Mouse (Mus musculus): ENCODE measurements around the gene Susd1. TPM values are rescaled to one million over a fixed set of nuclear protein-coding genes. Genes with fewer than 3 reads are reported as not detected.

Gene Susd1
- polyA plus RNA-seq, 1 experiment, result 4.0 TPM

DNA sequence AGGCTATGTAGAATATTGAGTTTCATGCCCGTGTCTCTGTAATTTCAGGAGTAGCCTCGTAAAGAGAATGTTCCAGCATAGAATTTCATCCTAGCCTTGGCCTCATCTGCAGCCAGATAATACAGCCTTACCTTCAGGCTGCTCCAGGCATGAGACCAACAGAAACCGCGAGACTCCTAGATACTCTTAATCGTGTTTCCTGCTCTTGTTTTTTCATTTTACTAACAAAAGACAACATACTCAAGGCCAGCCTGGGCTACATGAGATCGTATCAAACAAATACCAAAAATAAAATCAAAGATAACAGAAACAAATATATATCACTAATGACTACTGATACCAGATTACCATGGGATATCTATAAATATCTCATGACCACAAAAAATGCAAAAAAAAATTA is 9.3 kb downstream of the Susd1 start:
- Histone ChIP-seq H3K27me3 (ENCODE audit: control insufficient read depth, insufficient read depth, low read length) (no peaks in the 10 kb centered on the region), H3K4me1 (ENCODE audit: control insufficient read depth, insufficient read depth, low read length) (no peaks in the 10 kb centered on the region), H3K27ac (ENCODE audit: insufficient read depth, low read length) (no peak overlapping the region), H3K4me3 (replicated peaks; ENCODE audit: insufficient read depth, low read depth, low read length) (no peak overlapping the region)
- TF ChIP-seq POLR2A (IDR thresholded peaks at IDR 0.05; ENCODE audit: borderline replicate concordance, insufficient read depth, low read length) (no peak), CTCF (IDR thresholded peaks at IDR 0.05; ENCODE audit: borderline replicate concordance, insufficient read depth, low read depth, low read length) (no peak)
- DNase-seq, result no peak
- WGBS, result 90% methylated on average over 6 of the region's 6 CpGs

DNA sequence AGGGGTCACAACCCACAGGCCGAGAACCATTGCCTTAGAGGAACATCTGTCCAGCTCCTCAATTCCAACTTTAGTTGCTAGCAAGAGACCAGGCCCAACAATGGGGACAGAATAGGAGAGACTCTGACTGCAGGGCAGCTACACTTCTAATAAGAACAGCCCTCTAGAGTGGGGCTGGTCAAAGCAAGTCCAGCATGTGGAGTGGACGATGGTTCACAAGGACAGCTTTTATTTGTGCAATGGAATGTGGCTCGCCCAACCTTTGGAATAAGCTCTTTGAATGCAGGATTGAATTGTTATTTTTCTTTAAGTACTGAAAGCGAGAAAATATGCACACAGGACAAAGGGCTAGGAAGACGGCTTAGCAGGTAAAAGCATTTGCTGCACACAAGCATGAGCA is 12.0 kb downstream of the Susd1 start:
- 92% methylated on average over 5 of the region's 5 CpGs for WGBS
- Histone ChIP-seq H3K4me1 (ENCODE audit: control insufficient read depth, insufficient read depth, low read length) (no peaks in the 10 kb centered on the region), H3K4me3 (replicated peaks; ENCODE audit: insufficient read depth, low read depth, low read length) (no peak overlapping the region), H3K27me3 (ENCODE audit: control insufficient read depth, insufficient read depth, low read length) (no peaks in the 10 kb centered on the region), H3K27ac (ENCODE audit: insufficient read depth, low read length) (no peak overlapping the region)
- DNase-seq, result no peak
- TF ChIP-seq CTCF (IDR thresholded peaks at IDR 0.05; ENCODE audit: borderline replicate concordance, insufficient read depth, low read depth, low read length) (no peak), POLR2A (IDR thresholded peaks at IDR 0.05; ENCODE audit: borderline replicate concordance, insufficient read depth, low read length) (no peak)

- Histone ChIP-seq H3K4me3 (replicated peaks; ENCODE audit: insufficient read depth, low read depth, low read length) (no peak overlapping the region), H3K27me3 (ENCODE audit: control insufficient read depth, insufficient read depth, low read length) (no peaks in the 10 kb centered on the region), H3K4me1 (ENCODE audit: control insufficient read depth, insufficient read depth, low read length) (no peaks in the 10 kb centered on the region), H3K27ac (ENCODE audit: insufficient read depth, low read length) (no peak overlapping the region)
- DNase-seq, result no peak
- TF ChIP-seq POLR2A (IDR thresholded peaks at IDR 0.05; ENCODE audit: borderline replicate concordance, insufficient read depth, low read length), result no peak
- TF ChIP-seq CTCF (IDR thresholded peaks at IDR 0.05; ENCODE audit: borderline replicate concordance, insufficient read depth, low read depth, low read length), result no peak
Observed at GRCm38 (mm10) chr4:59422808-59423207, 15.6 kb downstream of the Susd1 start.

DNA sequence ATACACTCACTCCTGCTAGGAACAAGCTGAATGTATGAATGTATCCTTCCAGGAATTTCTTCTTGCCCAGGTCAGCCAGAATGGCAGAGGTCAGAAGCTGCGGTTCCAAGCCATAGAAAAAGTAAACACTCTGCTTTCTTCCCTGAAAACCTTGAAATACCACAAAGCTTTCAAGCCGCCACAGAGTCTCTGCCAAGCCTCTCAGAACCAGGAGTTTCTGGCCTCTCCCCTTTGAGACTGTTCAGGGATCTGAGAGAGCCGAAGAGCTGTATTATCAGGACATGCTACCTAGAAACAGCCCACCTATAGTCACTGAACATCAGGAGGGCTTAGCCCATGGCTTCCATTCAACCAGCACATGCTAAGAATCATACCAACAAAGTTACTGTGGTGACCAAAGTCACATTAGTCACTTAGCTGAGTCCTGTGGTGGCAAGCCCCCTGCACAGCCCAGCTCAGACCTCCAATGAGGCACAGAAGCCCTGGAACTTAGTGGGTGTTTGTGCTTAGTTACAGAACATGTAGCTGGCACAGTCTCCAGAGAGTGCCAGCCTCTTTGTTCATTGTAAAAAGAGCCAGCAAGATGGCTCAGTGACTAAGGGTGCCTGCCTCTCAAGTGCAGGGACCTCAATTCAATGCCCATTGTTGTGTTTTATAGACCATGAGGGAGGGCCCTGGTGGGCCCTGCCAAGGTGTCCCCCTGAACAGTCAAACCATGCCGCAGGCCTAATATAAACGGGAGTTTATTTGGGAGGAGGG is 16.2 kb downstream of the Susd1 start:
- Histone ChIP-seq H3K4me1 (ENCODE audit: control insufficient read depth, insufficient read depth, low read length) (no peaks in the 10 kb centered on the region), H3K27me3 (ENCODE audit: control insufficient read depth, insufficient read depth, low read length) (no peaks in the 10 kb centered on the region), H3K27ac (ENCODE audit: insufficient read depth, low read length) (no peak overlapping the region), H3K4me3 (replicated peaks; ENCODE audit: insufficient read depth, low read depth, low read length) (no peak overlapping the region)
- no peak for TF ChIP-seq POLR2A (IDR thresholded peaks at IDR 0.05; ENCODE audit: borderline replicate concordance, insufficient read depth, low read length)
- TF ChIP-seq CTCF (IDR thresholded peaks at IDR 0.05; ENCODE audit: borderline replicate concordance, insufficient read depth, low read depth, low read length), result no peak
- no peak for DNase-seq
- 38% methylated on average over 5 of the region's 5 CpGs for WGBS

DNA sequence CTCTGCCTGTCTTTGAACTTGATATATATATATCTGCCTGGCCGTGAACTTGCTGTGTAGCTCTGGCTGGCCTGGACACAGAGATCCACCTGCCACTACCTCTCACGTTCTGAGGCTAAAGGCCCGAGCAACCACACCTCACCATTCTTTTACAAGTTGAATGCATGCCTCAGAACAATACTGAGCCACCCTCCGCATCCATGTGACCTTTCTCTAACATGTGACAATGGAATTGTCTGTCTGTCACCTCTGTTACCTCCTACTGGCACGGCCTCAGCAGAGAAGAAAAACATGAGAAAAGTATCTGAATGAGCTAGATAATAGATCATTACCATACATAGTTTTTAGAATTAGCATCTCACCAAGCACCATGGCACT is 17.1 kb downstream of the Susd1 start:
- WGBS, result 57% methylated on average over 5 of the region's 5 CpGs
- DNase-seq, result no peak
- Histone ChIP-seq H3K27me3 (ENCODE audit: control insufficient read depth, insufficient read depth, low read length) (no peaks in the 10 kb centered on the region), H3K27ac (ENCODE audit: insufficient read depth, low read length) (no peak overlapping the region), H3K4me3 (replicated peaks; ENCODE audit: insufficient read depth, low read depth, low read length) (no peak overlapping the region), H3K4me1 (ENCODE audit: control insufficient read depth, insufficient read depth, low read length) (no peaks in the 10 kb centered on the region)
- TF ChIP-seq CTCF (IDR thresholded peaks at IDR 0.05; ENCODE audit: borderline replicate concordance, insufficient read depth, low read depth, low read length) (no peak), POLR2A (IDR thresholded peaks at IDR 0.05; ENCODE audit: borderline replicate concordance, insufficient read depth, low read length) (no peak)

DNA sequence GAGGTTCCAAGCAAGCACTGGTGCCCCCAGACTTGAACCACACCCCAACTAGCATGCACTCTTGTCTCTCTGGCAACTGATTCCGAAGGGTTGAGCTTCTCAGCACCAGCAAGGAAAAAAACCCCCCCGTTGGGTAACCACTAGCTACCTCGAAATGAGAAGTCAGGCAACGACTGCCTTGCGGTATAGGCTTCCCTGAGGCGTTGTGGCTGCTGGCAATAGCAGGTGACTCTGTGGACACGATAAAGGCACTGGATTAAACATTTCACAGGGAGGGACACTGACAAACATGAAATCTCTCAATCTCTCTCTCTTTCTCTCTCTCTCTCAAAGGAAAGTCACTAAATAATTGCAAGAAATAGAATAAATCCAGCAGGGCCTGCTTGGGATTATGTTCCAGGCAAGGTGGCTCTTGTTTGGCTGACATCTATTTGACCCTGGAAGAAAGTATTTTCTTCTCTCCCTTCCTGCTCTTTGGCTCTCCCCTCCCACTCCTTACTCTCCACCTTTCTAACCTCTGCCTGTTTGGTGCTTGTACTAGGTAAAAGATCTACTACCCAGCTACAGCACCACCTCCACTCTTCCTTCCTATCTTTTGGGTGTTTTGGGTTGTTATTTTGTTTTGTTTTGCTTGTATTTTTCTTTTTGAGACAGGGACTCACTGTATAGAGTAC is 17.6 kb downstream of the Susd1 start:
- no peak overlapping the region for H3K27ac ChIP-seq (ENCODE audit: insufficient read depth, low read length)
- no peak overlapping the region for H3K4me3 ChIP-seq (replicated peaks; ENCODE audit: insufficient read depth, low read depth, low read length)
- H3K4me1 ChIP-seq (ENCODE audit: control insufficient read depth, insufficient read depth, low read length), result no peaks in the 10 kb centered on the region
- no peaks in the 10 kb centered on the region for H3K27me3 ChIP-seq (ENCODE audit: control insufficient read depth, insufficient read depth, low read length)
- 77% methylated on average over 7 of the region's 7 CpGs for WGBS
- TF ChIP-seq POLR2A (IDR thresholded peaks at IDR 0.05; ENCODE audit: borderline replicate concordance, insufficient read depth, low read length), result no peak
- TF ChIP-seq CTCF (IDR thresholded peaks at IDR 0.05; ENCODE audit: borderline replicate concordance, insufficient read depth, low read depth, low read length), result no peak
- DNase-seq, result no peak

GRCm38 (mm10) chr4:59419211-59419610 is 19.2 kb downstream of the Susd1 start:
- TF ChIP-seq CTCF (IDR thresholded peaks at IDR 0.05; ENCODE audit: borderline replicate concordance, insufficient read depth, low read depth, low read length) (no peak), POLR2A (IDR thresholded peaks at IDR 0.05; ENCODE audit: borderline replicate concordance, insufficient read depth, low read length) (no peak)
- Histone ChIP-seq H3K27me3 (ENCODE audit: control insufficient read depth, insufficient read depth, low read length) (no peaks in the 10 kb centered on the region), H3K27ac (ENCODE audit: insufficient read depth, low read length) (no peak overlapping the region), H3K4me1 (ENCODE audit: control insufficient read depth, insufficient read depth, low read length) (no peaks in the 10 kb centered on the region), H3K4me3 (replicated peaks; ENCODE audit: insufficient read depth, low read depth, low read length) (no peak overlapping the region)
- DNase-seq, result no peak
- 77% methylated on average over 4 of the region's 4 CpGs for WGBS

DNA sequence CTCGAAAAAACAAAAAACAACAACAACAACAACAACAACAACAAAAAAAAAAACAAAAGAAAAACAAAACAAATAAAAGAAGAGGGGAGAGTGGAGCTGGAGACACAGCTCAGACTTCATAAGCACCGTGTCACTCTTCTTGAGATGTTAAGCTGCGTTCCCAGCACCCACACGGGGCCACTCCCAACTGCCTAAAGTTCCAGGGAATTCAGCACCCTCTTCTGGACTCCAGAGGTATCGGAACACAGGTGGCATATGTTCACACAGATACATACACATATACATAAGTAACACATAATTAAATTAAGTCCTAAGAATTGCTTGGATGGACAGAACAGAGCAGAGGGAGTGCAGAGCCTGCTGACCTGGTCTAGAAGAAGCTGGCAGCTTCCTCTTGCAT is 25.0 kb downstream of the Susd1 start:
- Histone ChIP-seq H3K27ac (ENCODE audit: insufficient read depth, low read length) (no peak overlapping the region), H3K4me3 (replicated peaks; ENCODE audit: insufficient read depth, low read depth, low read length) (no peak overlapping the region), H3K27me3 (ENCODE audit: control insufficient read depth, insufficient read depth, low read length) (no peaks in the 10 kb centered on the region), H3K4me1 (ENCODE audit: control insufficient read depth, insufficient read depth, low read length) (no peaks in the 10 kb centered on the region)
- WGBS, result 86% methylated on average over 5 of the region's 5 CpGs
- TF ChIP-seq POLR2A (IDR thresholded peaks at IDR 0.05; ENCODE audit: borderline replicate concordance, insufficient read depth, low read length) (no peak), CTCF (IDR thresholded peaks at IDR 0.05; ENCODE audit: borderline replicate concordance, insufficient read depth, low read depth, low read length) (no peak)
- no peak for DNase-seq

All from cerebellum, adult 2 months (tissue).